In genomic region chr14:124287027-124287426, GRCm38 (mm10) we compare ENCODE assay signal across 31 mouse cellular contexts.
"Had no signal": no experiment of that assay in that cellular context is flagged by ENCODE, and none has a peak within 500 bp of the region (broad histone marks: within the 10 kb centered on the region; RNA-seq: fewer than 3 reads in every experiment).

No protein-coding gene starts in this region.

- DNase-seq: left cerebral cortex, postnatal 4 days; liver; liver, embryonic 13.5 days; liver, postnatal 0 days; lung, adult 18-20 months; lung, adult 2 months; lung, embryonic 14.5 days; lung, postnatal 10 days; lung, postnatal 14 days; lung, postnatal 36 days; lung, postnatal 4 days; midbrain, embryonic 14.5 days had no signal

- H3K27ac ChIP-seq: limb, embryonic 10.5 days; limb, embryonic 12.5 days; limb, embryonic 13.5 days; limb, embryonic 15.5 days; liver, embryonic 12.5 days; liver, embryonic 13.5 days; liver, embryonic 14.5 days; liver, embryonic 15.5 days; lung, embryonic 15.5 days; macrophage; midbrain, embryonic 10.5 days; midbrain, embryonic 12.5 days; midbrain, embryonic 13.5 days; midbrain, embryonic 15.5 days; neural tube, embryonic 12.5 days had no signal

- H3K4me1 ChIP-seq: limb, embryonic 10.5 days; limb, embryonic 12.5 days; limb, embryonic 13.5 days; limb, embryonic 15.5 days; liver, embryonic 12.5 days; liver, embryonic 13.5 days; liver, embryonic 15.5 days; lung, embryonic 15.5 days; megakaryocyte, embryonic 14.5 days; midbrain, embryonic 10.5 days; midbrain, embryonic 12.5 days; midbrain, embryonic 13.5 days; midbrain, embryonic 15.5 days; neural tube, embryonic 12.5 days had no signal

- H3K4me2 ChIP-seq: limb, embryonic 12.5 days; limb, embryonic 13.5 days; limb, embryonic 15.5 days; liver, embryonic 12.5 days; liver, embryonic 13.5 days; liver, embryonic 15.5 days; lung, embryonic 14.5 days; lung, embryonic 15.5 days; midbrain, embryonic 11.5 days; midbrain, embryonic 12.5 days; midbrain, embryonic 13.5 days; midbrain, embryonic 15.5 days; neural tube, embryonic 12.5 days had no signal

- H3K36me3 ChIP-seq: limb, embryonic 10.5 days; limb, embryonic 12.5 days; limb, embryonic 13.5 days; limb, embryonic 15.5 days; liver, embryonic 12.5 days; liver, embryonic 13.5 days; liver, embryonic 15.5 days; lung, embryonic 15.5 days; midbrain, embryonic 10.5 days; midbrain, embryonic 12.5 days; midbrain, embryonic 13.5 days; midbrain, embryonic 15.5 days; neural tube, embryonic 12.5 days had no signal

- ATAC-seq: liver, embryonic 12.5 days; liver, postnatal 0 days; lung, postnatal 0 days; midbrain, embryonic 13.5 days; midbrain, embryonic 15.5 days; midbrain, embryonic 16.5 days had no signal

- H3K9me3 ChIP-seq: limb, embryonic 10.5 days; limb, embryonic 12.5 days; limb, embryonic 13.5 days; limb, embryonic 15.5 days; liver, embryonic 12.5 days; liver, embryonic 13.5 days; liver, embryonic 15.5 days; lung, embryonic 15.5 days; midbrain, embryonic 10.5 days; midbrain, embryonic 12.5 days; midbrain, embryonic 13.5 days; midbrain, embryonic 15.5 days; neural tube, embryonic 12.5 days had no signal

- H3K9ac ChIP-seq: limb, embryonic 12.5 days; limb, embryonic 13.5 days; limb, embryonic 15.5 days; liver, embryonic 12.5 days; liver, embryonic 13.5 days; liver, embryonic 14.5 days; liver, embryonic 15.5 days; liver, postnatal 0 days; lung, embryonic 14.5 days; lung, embryonic 15.5 days; midbrain, embryonic 12.5 days; midbrain, embryonic 13.5 days; midbrain, embryonic 15.5 days; neural tube, embryonic 12.5 days had no signal

- H3K27me3 ChIP-seq: limb, embryonic 12.5 days; limb, embryonic 13.5 days; limb, embryonic 15.5 days; liver, embryonic 12.5 days; liver, embryonic 13.5 days; liver, embryonic 15.5 days; lung, embryonic 15.5 days; megakaryocyte, embryonic 14.5 days; midbrain, embryonic 12.5 days; midbrain, embryonic 13.5 days; midbrain, embryonic 15.5 days; neural tube, embryonic 12.5 days had no signal

- H3K4me3 ChIP-seq: limb, embryonic 10.5 days; limb, embryonic 12.5 days; limb, embryonic 13.5 days; limb, embryonic 15.5 days; liver, embryonic 12.5 days; liver, embryonic 13.5 days; liver, embryonic 15.5 days; lung, embryonic 15.5 days; megakaryocyte, embryonic 14.5 days; midbrain, embryonic 10.5 days; midbrain, embryonic 12.5 days; midbrain, embryonic 13.5 days; midbrain, embryonic 15.5 days; myocyte; neural tube, embryonic 12.5 days had no signal
